Mouse (Mus musculus) embryonic facial prominence, embryonic 12.5 days (tissue): ENCODE results near the gene Fam69a. TPM values are rescaled to one million over a fixed set of nuclear protein-coding genes. Genes with fewer than 3 reads are reported as not detected.
"Not testable (repeated sequence)": the region's sequence is repeated elsewhere in the genome, so short reads cannot be mapped to it uniquely, and the experiment has no call there.

Experiments used
- ATAC-seq: fragments of 200-750 bp; cut with Nextera tagmentation; 2 replicates; pipeline ENCODE4 v1.8.0; 2017; ENCODE audit not compliant: insufficient number of reproducible peaks, insufficient read depth, low FRiP score, low TSS enrichment
- H3K27ac ChIP-seq: fragments of 300-500 bp; sonication (generic); 2 replicates; pipeline ENCODE4 v1.5.1; 2016; ENCODE audit warnings: mild to moderate bottlenecking
- H3K27me3 ChIP-seq: fragments of 300-500 bp; sonication (generic); 2 replicates; pipeline ENCODE4 v1.6.1; 2016; ENCODE audit warnings: mild to moderate bottlenecking, moderate library complexity
- H3K36me3 ChIP-seq: fragments of 300-500 bp; sonication (generic); 2 replicates; pipeline ENCODE4 v1.6.1; 2016; ENCODE audit warnings: mild to moderate bottlenecking
- H3K4me1 ChIP-seq: fragments of 300-500 bp; sonication (generic); 2 replicates; pipeline ENCODE4 v1.6.1; 2016
- H3K4me2 ChIP-seq: fragments of 300-500 bp; sonication (generic); replicated peaks from 2 replicates; pipeline ENCODE4 v1.6.1; 2016; ENCODE audit warnings: mild to moderate bottlenecking, moderate library complexity
- H3K4me3 ChIP-seq: fragments of 300-500 bp; sonication (generic); 2 replicates; pipeline ENCODE4 v1.5.1; 2016; ENCODE audit warnings: mild to moderate bottlenecking
- H3K9ac ChIP-seq: fragments of 300-500 bp; sonication (generic); 2 replicates; pipeline ENCODE4 v1.6.1; 2016; ENCODE audit warnings: mild to moderate bottlenecking, moderate library complexity
- H3K9me3 ChIP-seq: fragments of 300-500 bp; sonication (generic); 2 replicates; pipeline ENCODE4 v1.6.1; 2016; ENCODE audit warnings: mild to moderate bottlenecking, moderate library complexity
- WGBS: fragments of 180-500 bp; shearing (Covaris S2); methylation state at CpG from one replicate; pipeline ENCODE4 v1.1.7; 2016; 5-methylcytosine and 5-hydroxymethylcytosine counted together
- polyA plus RNA-seq: library from polyadenylated mRNA; unstranded; fragments of >200 nt; fragmentation: Nextera tagmentation; extraction: Ambion mirVana; gene quantifications from 2 replicates; pipeline ENCODE4 v1.2.1, GENCODE M21; 2016

The Fam69a gene
- 24.8 and 26.4 TPM in 2 replicates for polyA plus RNA-seq

DNA sequence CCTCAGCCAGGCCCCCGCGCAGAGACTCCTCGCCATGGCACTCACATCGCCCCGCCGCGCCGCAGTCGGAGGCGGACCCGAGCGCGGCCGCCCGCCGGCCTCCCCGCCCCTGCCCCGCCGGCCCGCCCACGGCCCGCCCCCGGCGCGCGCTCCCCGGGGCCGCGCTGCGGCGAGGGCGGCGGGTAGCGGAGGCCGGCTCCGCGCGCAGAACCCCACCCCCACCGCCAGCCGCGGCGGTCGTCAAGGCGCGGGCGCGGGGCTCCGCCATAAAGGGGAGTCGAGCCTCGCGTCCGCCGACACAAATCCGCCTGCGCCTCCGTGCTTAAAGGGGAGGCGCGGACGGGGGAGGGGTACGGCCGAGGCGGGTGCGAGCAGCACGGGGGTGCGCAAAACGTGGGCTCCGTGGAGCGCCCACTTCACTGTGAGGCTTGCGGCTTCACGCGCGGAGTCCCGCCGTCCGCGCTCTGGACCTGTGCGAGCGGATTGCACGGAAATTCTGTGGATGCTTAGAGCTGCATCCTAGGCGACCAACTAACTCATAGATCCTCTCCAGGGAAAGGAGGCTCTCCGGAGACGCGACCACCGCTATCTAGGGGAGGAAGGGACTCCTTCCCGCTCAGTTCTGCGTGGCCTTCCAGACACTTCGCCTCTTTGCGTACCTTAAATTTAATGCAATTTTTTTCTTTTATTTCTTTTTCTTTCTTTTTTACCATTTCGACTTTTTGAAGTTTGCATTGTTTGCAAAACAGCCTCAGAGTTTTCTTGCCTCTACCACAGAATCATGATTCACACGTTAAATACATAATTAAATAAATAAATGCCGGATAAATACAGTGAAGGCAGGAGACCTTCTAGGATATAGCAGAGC lies at the start of gene Fam69a:
Gene Fam69a, minus strand, starts transcription at position 119 of the 868 bp plus-strand sequence.
- Histone ChIP-seq H3K4me2 (peak within 1 kb of the TSS; percentile 75), H3K27me3 (no peaks in the 10 kb centered on the region), H3K9ac (peak within 1 kb of the TSS; percentile 78), H3K9me3 (no peaks in the 10 kb centered on the region), H3K4me3 (peak within 1 kb of the TSS; percentile 77), H3K4me1 (no peaks in the 10 kb centered on the region), H3K36me3 (no peaks in the 10 kb centered on the region), H3K27ac (peak within 1 kb of the TSS; percentile 91)
- WGBS, result under 1% methylated on average over 68 of the region's 91 CpGs
- peak; percentile 92 for ATAC-seq

DNA sequence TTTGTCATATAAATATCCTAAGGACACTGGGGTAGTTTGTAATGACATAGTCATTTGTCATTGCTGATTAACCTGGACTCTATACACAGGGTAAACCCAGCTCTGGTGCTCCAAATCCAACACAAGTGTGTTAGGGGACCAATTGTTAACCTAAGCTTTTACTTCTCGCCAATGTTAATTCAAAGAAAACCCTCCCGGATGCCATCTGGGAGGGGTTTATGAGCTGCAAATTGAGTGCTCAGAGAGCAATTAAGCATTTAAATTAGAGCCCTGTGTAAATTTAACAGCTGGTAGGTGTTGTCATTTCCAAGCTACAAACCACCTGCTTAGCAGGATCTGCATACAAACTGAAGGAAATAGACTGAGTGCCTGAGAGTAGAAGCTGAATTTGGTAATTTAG lies 48.6 kb upstream of the Fam69a start:
- WGBS, result 57% methylated on average over 2 of the region's 2 CpGs
- no peak overlapping the region for H3K4me3 ChIP-seq
- H3K36me3 ChIP-seq, result no peaks in the 10 kb centered on the region
- no peak overlapping the region for H3K27ac ChIP-seq
- no peak for ATAC-seq
- no peak overlapping the region for H3K4me2 ChIP-seq
- no peaks in the 10 kb centered on the region for H3K9me3 ChIP-seq
- H3K27me3 ChIP-seq, result no peaks in the 10 kb centered on the region
- no peaks in the 10 kb centered on the region for H3K4me1 ChIP-seq
- H3K9ac ChIP-seq, result no peak overlapping the region

DNA sequence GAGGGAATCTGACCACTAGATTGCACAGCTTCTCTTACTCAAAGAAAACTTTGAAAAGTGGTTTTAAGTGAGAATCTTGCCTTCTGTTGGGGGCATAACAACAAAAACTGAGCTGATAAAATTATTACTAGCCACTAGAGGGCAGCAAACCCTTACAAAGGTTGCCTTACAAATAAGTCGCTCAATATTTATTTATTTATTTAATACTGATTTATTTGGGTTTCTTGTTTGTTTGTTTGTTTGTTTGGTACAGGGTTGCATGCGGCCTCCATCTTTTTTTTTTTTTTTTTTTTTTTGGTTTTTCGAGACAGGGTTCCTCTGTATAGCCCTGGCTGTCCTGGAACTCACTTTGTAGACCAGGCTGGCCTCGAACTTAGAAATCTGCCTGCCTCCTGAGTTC lies 47.3 kb upstream of the Fam69a start:
- H3K4me3 ChIP-seq, result no peak overlapping the region
- H3K9ac ChIP-seq, result no peak overlapping the region
- WGBS, result 30% methylated on average over 4 of the region's 4 CpGs
- H3K4me2 ChIP-seq, result no peak overlapping the region
- ATAC-seq, result no peak
- H3K4me1 ChIP-seq, result no peaks in the 10 kb centered on the region
- no peaks in the 10 kb centered on the region for H3K9me3 ChIP-seq
- H3K36me3 ChIP-seq, result no peaks in the 10 kb centered on the region
- no peaks in the 10 kb centered on the region for H3K27me3 ChIP-seq
- H3K27ac ChIP-seq, result no peak overlapping the region

DNA sequence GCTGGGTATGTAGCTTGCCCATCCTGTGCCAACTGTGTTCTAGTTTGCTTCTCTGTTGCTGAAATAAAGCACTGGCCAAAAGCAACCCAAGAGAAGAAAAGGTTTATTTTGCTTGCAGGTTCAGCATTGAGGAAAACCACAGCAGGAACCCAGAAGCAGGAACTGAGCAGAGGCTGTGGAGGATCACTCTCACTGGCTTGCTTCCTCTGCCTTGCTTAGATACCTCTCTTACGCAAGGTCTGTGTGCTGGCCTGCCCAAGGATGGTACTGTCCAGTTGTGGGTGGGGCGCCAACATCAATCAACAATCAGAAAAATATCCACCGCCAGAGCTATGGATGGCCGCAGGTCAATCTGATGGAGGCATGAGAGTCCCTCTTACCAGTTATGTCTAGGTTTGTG lies 44.4 kb upstream of the Fam69a start:
- H3K4me2 ChIP-seq, result no peak overlapping the region
- H3K4me1 ChIP-seq, result no peaks in the 10 kb centered on the region
- no peaks in the 10 kb centered on the region for H3K27me3 ChIP-seq
- no peak overlapping the region for H3K4me3 ChIP-seq
- 89% methylated on average over 4 of the region's 4 CpGs for WGBS
- no peak overlapping the region for H3K27ac ChIP-seq
- H3K9me3 ChIP-seq, result no peaks in the 10 kb centered on the region
- H3K36me3 ChIP-seq, result no peaks in the 10 kb centered on the region
- ATAC-seq, result no peak
- H3K9ac ChIP-seq, result no peak overlapping the region

DNA sequence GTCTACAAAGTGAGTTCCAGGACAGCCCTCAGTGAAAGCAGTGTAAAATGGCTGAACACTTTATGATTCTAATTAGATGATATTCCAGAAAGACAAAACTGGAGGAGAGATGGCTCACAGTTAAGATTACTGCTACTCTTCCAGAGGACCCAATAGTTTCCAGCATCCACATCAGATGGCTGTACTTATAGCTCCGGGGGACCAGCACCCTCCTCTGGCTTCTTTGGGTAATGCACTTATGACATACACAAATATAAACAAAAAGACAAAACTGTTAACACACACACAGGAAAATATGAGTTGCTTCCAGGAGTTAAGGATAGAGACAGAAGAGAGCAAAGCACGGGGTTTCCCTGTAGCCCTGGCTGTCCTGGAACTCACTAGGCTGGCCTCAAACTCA lies 43.1 kb upstream of the Fam69a start:
- H3K4me1 ChIP-seq, result no peaks in the 10 kb centered on the region
- ATAC-seq, result no peak
- no peak overlapping the region for H3K4me3 ChIP-seq
- H3K4me2 ChIP-seq, result no peak overlapping the region
- H3K27me3 ChIP-seq, result no peaks in the 10 kb centered on the region
- no peak overlapping the region for H3K9ac ChIP-seq
- H3K27ac ChIP-seq, result no peak overlapping the region
- 74% methylated on average over 2 of the region's 2 CpGs for WGBS
- no peaks in the 10 kb centered on the region for H3K9me3 ChIP-seq
- no peaks in the 10 kb centered on the region for H3K36me3 ChIP-seq

DNA sequence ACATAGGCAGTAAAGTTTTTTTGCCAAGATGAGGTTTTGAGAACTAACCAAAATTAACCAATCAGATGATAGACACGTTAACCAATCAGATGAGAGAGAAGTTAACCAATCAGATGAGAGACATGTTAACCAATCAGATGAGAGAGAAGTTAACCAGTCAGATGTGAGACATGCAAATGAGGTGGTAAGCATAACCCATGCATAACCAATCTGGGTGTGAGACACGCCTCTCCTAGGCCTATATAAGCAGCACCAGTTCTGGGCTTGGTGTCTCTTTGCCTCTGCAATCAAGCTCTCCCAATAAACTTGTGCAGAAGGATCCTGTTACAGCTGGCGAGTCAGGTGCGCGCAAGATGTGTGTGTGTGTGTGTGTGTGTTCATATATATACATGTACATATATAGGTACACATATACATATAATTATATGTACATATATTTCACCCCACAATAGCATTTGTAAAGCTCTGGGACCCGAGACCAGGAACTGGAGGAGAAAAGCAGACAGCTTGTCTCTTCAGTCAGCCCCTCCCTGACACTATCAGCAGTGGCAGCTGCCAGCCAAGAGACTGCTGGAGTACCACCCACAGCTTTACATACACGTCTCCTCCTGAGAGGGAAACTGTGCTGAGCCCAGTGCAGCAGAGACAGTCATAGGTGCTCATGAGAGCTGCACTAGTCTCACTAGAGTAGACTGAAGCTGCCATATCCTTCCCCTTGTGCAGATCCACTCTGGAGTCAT lies 42.1 kb upstream of the Fam69a start:
- not testable (repeated sequence) for H3K9ac ChIP-seq, H3K36me3 ChIP-seq, ATAC-seq, H3K4me2 ChIP-seq, H3K4me1 ChIP-seq, H3K9me3 ChIP-seq, H3K27ac ChIP-seq, H3K4me3 ChIP-seq, H3K27me3 ChIP-seq
- 85% methylated on average over 7 of the region's 7 CpGs for WGBS

DNA sequence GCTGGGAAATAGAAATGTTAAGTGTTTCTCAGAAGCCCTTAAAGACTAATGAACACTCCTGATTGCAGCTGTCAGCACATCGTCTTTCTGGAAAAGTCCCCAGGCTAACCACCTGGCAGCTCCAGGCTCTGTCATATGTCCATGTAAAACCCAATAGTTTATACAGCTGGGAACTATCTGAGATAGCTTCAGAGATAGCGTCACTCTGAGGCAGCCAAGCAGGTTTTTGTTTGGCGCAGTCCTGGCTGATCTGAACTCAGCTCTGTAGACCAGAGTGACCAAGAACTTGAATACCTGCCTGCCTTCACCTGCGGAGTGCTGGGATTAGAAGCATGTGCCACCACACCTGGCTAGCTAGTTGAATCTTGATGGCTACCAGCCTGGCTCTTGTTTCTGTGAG lies 41.3 kb upstream of the Fam69a start:
- no peak overlapping the region for H3K9ac ChIP-seq
- no peak for ATAC-seq
- 81% methylated on average over 4 of the region's 4 CpGs for WGBS

DNA sequence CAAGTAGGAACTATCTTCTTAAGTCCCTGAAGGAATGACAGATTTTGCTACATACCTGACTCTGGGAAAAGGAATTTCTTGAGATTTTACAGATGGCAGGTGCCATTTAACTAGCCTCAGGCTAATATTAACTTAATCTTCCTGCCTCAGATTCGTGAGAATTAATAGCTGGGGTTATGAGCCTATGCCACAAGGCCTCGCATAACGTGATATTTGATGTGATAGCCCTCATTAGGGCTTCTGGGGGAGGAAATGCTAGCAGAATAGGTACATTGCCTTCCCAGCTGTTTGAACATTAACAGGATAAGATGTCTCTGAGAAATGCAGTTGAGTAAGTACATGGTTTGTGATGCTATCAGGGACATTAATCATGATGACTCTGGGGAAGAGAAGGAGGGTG lies 34.5 kb upstream of the Fam69a start:
- H3K4me2 ChIP-seq, result no peak overlapping the region
- 65% methylated on average over 3 of the region's 3 CpGs for WGBS

More for the DNA sequence above, 41.3 kb upstream of the Fam69a start:
- Histone ChIP-seq H3K27ac (no peak overlapping the region), H3K4me1 (no peaks in the 10 kb centered on the region), H3K9me3 (no peaks in the 10 kb centered on the region), H3K36me3 (no peaks in the 10 kb centered on the region), H3K4me2 (no peak overlapping the region), H3K4me3 (no peak overlapping the region), H3K27me3 (no peaks in the 10 kb centered on the region)

DNA sequence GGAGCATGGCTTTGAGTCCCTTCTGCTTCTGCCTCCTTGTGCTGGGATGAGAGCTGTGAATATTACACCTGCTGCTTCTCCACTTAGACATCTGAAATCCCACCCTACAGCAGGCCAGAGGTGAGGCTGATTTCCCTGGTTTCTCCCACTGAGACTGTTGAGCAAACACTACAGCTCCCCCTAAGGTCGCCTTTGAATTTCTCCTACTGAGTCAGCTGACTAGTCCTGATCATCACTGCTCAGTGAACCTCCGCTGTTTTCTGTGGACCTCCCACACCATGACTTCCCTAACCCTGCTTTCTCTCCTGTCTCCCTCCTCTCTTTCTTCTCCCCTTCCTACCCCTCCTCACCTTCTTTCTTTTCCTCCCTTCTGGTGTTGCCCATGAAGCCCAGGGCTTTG lies 32.5 kb upstream of the Fam69a start:
- ATAC-seq, result no peak
- Histone ChIP-seq H3K9ac (no peak overlapping the region), H3K27me3 (no peaks in the 10 kb centered on the region), H3K4me1 (no peaks in the 10 kb centered on the region), H3K4me3 (no peak overlapping the region), H3K27ac (no peak overlapping the region), H3K36me3 (no peaks in the 10 kb centered on the region), H3K9me3 (no peaks in the 10 kb centered on the region), H3K4me2 (no peak overlapping the region)
- 18% methylated on average over 2 of the region's 2 CpGs for WGBS

More for the DNA sequence above, 34.5 kb upstream of the Fam69a start:
- H3K27me3 ChIP-seq, result no peaks in the 10 kb centered on the region
- H3K9me3 ChIP-seq, result no peaks in the 10 kb centered on the region
- no peak overlapping the region for H3K9ac ChIP-seq
- no peaks in the 10 kb centered on the region for H3K36me3 ChIP-seq
- no peak overlapping the region for H3K27ac ChIP-seq
- no peaks in the 10 kb centered on the region for H3K4me1 ChIP-seq
- no peak for ATAC-seq
- no peak overlapping the region for H3K4me3 ChIP-seq

DNA sequence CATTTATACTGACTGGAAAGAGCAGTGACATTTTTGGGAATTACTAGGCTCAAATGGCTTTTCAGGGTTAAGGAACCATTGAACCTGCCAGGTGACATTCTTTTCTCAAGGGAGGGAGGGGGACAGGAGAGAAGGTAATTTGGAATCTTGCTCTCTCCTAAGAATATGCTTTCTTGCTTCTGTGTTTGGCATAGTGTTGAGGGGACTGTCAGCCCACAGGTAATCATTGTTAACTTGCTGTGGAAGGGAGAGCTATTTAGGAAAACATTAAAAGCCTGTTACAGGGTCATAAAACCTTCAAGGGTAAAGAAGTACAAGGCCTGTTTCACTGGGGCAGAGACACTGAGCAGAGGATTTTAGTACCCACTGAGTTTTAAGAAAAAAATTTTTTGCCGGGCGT lies 30.3 kb upstream of the Fam69a start:
- ATAC-seq, result no peak
- H3K4me1 ChIP-seq, result no peaks in the 10 kb centered on the region

DNA sequence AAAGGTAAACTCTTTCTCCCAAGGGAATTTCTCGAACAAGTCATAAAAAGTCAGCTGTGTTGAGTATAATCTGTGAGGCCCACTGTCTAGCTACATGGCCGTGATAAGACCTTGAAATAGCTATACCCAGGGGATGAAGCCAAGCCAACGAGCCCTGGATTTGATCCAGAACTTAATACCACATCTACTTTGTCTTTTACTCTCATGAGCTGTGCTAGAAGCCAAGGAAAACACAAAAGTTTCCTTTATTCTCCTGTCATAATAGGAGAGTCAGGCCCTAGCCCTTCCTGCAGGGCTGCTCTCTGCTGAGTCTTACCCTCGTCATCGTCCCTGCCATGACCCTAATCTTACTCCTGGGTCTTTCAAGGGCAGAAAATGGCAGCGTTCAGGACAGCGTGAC lies 28.5 kb upstream of the Fam69a start:
- Histone ChIP-seq H3K36me3 (no peaks in the 10 kb centered on the region), H3K27me3 (no peaks in the 10 kb centered on the region)
- WGBS, result 58% methylated on average over 7 of the region's 7 CpGs

More for the DNA sequence above, 30.3 kb upstream of the Fam69a start:
- Histone ChIP-seq H3K27ac (no peak overlapping the region), H3K4me2 (no peak overlapping the region), H3K4me3 (no peak overlapping the region), H3K9ac (no peak overlapping the region), H3K9me3 (no peaks in the 10 kb centered on the region), H3K36me3 (no peaks in the 10 kb centered on the region), H3K27me3 (no peaks in the 10 kb centered on the region)
- WGBS, result 97% methylated on average over 2 of the region's 2 CpGs

DNA sequence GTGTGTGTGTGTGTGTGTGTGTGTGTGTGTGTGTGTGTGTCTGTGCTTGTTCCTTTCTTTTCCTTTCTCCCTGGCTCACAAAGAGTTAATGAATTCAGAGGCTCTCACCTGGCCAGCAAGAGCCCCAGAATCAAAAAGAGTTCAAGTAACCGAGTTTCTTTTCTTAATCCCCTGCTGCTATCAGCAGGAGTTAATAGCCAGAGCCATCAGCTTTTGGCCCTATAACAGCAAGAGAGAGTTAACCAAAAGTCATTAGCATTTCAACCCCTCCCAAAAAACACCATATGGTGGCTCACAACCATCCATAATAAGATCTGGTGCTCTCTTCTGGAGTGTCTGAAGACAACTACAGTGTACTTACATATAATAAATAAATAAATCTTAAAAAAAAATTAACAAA lies 27.3 kb upstream of the Fam69a start:
- Histone ChIP-seq H3K27me3 (no peaks in the 10 kb centered on the region), H3K9ac (no peak overlapping the region), H3K4me3 (no peak overlapping the region), H3K4me1 (no peaks in the 10 kb centered on the region), H3K36me3 (no peaks in the 10 kb centered on the region), H3K27ac (no peak overlapping the region), H3K4me2 (no peak overlapping the region), H3K9me3 (no peaks in the 10 kb centered on the region)
- WGBS, result 14% methylated on average over 1 of the region's 1 CpGs
- no peak for ATAC-seq

More for the DNA sequence above, 28.5 kb upstream of the Fam69a start:
- no peak for ATAC-seq
- Histone ChIP-seq H3K4me2 (no peak overlapping the region), H3K9me3 (no peaks in the 10 kb centered on the region), H3K4me3 (no peak overlapping the region), H3K9ac (no peak overlapping the region), H3K4me1 (no peaks in the 10 kb centered on the region), H3K27ac (no peak overlapping the region)
